Mouse (Mus musculus) stomach, embryonic 15.5 days (tissue): ENCODE measurements around the gene Kcnk4. TPM values are rescaled to one million over a fixed set of nuclear protein-coding genes. Genes with fewer than 3 reads are reported as not detected.
"Not testable (repeated sequence)": the region's sequence is repeated elsewhere in the genome, so short reads cannot be mapped to it uniquely, and the experiment has no call there.

Source experiments
- ATAC-seq: fragments of 200-750 bp; cut with Nextera tagmentation; 2 replicates; pipeline ENCODE4 v1.8.0; 2017; ENCODE audit warnings: low read depth, moderate number of reproducible peaks, moderate TSS enrichment; ENCODE audit not compliant: insufficient read depth, low FRiP score
- H3K27ac ChIP-seq: fragments of 300-500 bp; sonication (generic); 2 replicates; pipeline ENCODE4 v1.5.1; 2015; ENCODE audit warnings: mild to moderate bottlenecking, inconsistent platforms
- H3K27me3 ChIP-seq: fragments of 300-500 bp; sonication (generic); replicated peaks from 2 replicates; pipeline ENCODE4 v1.6.1; 2015; ENCODE audit warnings: inconsistent platforms
- H3K36me3 ChIP-seq: fragments of 300-500 bp; sonication (generic); 2 replicates; pipeline ENCODE4 v1.6.1; 2015; ENCODE audit warnings: inconsistent platforms
- H3K4me1 ChIP-seq: fragments of 300-500 bp; sonication (generic); 2 replicates; pipeline ENCODE4 v1.6.1; 2015; ENCODE audit warnings: inconsistent platforms
- H3K4me2 ChIP-seq: fragments of 300-500 bp; sonication (generic); 2 replicates; pipeline ENCODE4 v1.6.1; 2015; ENCODE audit warnings: mild to moderate bottlenecking, inconsistent platforms
- H3K4me3 ChIP-seq: fragments of 300-500 bp; sonication (generic); replicated peaks from 2 replicates; pipeline ENCODE4 v1.5.1; 2015; ENCODE audit warnings: inconsistent platforms
- H3K9ac ChIP-seq: fragments of 300-500 bp; sonication (generic); 2 replicates; pipeline ENCODE4 v1.6.1; 2015; ENCODE audit warnings: inconsistent platforms
- H3K9me3 ChIP-seq: fragments of 300-500 bp; sonication (generic); 2 replicates; pipeline ENCODE4 v1.6.1; 2016; ENCODE audit warnings: inconsistent platforms
- WGBS: fragments of 180-500 bp; shearing (Covaris S2); methylation state at CpG from one replicate; pipeline ENCODE4 v1.1.7; 2015; 5-methylcytosine and 5-hydroxymethylcytosine counted together
- polyA plus RNA-seq: library from polyadenylated mRNA; unstranded; fragments of >200 nt; fragmentation: Nextera tagmentation; extraction: Ambion mirVana; gene quantifications from 2 replicates; pipeline ENCODE4 v1.2.1, GENCODE M21; 2015

Kcnk4 gene
- polyA plus RNA-seq, 1 experiment from 2014 or later: 0.86 TPM

GRCm38 (mm10) chr19:6907811-6908540 is 26.3 kb downstream of the Kcnk4 start:
- Histone ChIP-seq H3K36me3 (peaks cover 37% of the 10 kb centered on the region), H3K4me1 (peaks cover 23% of the 10 kb centered on the region), H3K9ac (no peak overlapping the region), H3K9me3 (no peaks in the 10 kb centered on the region), H3K27ac (no peak overlapping the region), H3K27me3 (no peaks in the 10 kb centered on the region), H3K4me2 (peak overlapping the region; percentile 71), H3K4me3 (peak overlapping the region; percentile 59)
- ATAC-seq: no peak
- 79% methylated on average over 7 of the region's 7 CpGs for WGBS

- H3K4me2 ChIP-seq: no peak overlapping the region
- no peaks in the 10 kb centered on the region for H3K27me3 ChIP-seq
- peaks cover 29% of the 10 kb centered on the region for H3K36me3 ChIP-seq
- no peak for ATAC-seq
- peaks cover 23% of the 10 kb centered on the region for H3K4me1 ChIP-seq
- no peaks in the 10 kb centered on the region for H3K9me3 ChIP-seq
- 82% methylated on average over 8 of the region's 8 CpGs for WGBS
- no peak overlapping the region for H3K9ac ChIP-seq
- no peak overlapping the region for H3K4me3 ChIP-seq
- no peak overlapping the region for H3K27ac ChIP-seq
Observed at GRCm38 (mm10) chr19:6907094-6907493, 27.2 kb downstream of the Kcnk4 start.

GRCm38 (mm10) chr19:6906199-6906598 is 28.1 kb downstream of the Kcnk4 start:
- Histone ChIP-seq H3K4me2 (no peak overlapping the region), H3K36me3 (peaks cover 20% of the 10 kb centered on the region), H3K27me3 (no peaks in the 10 kb centered on the region), H3K4me1 (peaks cover 16% of the 10 kb centered on the region), H3K4me3 (no peak overlapping the region), H3K9me3 (no peaks in the 10 kb centered on the region), H3K27ac (no peak overlapping the region), H3K9ac (no peak overlapping the region)
- ATAC-seq: no peak
- WGBS: 81% methylated on average over 3 of the region's 3 CpGs

GRCm38 (mm10) chr19:6905498-6906159 is 28.7 kb downstream of the Kcnk4 start:
- H3K4me3 ChIP-seq: no peak overlapping the region
- H3K9ac ChIP-seq: no peak overlapping the region
- H3K27me3 ChIP-seq: no peaks in the 10 kb centered on the region
- no peaks in the 10 kb centered on the region for H3K9me3 ChIP-seq
- H3K27ac ChIP-seq: no peak overlapping the region
- ATAC-seq: no peak
- peaks cover 13% of the 10 kb centered on the region for H3K4me1 ChIP-seq
- peaks cover 17% of the 10 kb centered on the region; the same call in 1 of the 2 replicates for H3K36me3 ChIP-seq
- H3K4me2 ChIP-seq: no peak overlapping the region
- 89% methylated on average over 11 of the region's 11 CpGs for WGBS

DNA sequence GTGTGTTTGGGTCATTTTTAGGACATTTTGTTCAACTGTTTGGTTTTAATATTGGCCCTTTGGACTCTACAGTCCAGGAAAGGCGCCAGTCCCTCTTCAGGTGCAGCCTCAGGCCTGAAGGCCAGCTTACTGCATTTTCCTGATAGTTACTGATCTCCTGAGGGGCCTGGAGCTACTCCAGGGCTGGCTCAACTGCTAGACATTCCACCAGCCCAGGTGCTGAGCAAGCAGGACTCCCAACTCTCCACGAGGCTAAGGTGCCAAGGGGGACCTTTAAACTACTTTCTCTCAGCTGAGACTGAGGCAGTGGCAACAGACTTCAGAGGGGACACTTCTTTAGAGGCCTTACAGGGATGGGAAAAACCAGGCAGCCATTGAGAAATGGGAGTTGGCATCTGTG is 29.5 kb downstream of the Kcnk4 start:
- H3K9me3 ChIP-seq: no peaks in the 10 kb centered on the region
- ATAC-seq: no peak
- no peak overlapping the region for H3K4me2 ChIP-seq
- no peaks in the 10 kb centered on the region for H3K27me3 ChIP-seq
- no peak overlapping the region for H3K4me3 ChIP-seq
- peaks cover 13% of the 10 kb centered on the region for H3K4me1 ChIP-seq
- H3K36me3 ChIP-seq: peaks cover 17% of the 10 kb centered on the region; the same call in 1 of the 2 replicates
- no peak overlapping the region for H3K9ac ChIP-seq
- no peak overlapping the region for H3K27ac ChIP-seq
- WGBS: 77% methylated on average over 2 of the region's 2 CpGs

DNA sequence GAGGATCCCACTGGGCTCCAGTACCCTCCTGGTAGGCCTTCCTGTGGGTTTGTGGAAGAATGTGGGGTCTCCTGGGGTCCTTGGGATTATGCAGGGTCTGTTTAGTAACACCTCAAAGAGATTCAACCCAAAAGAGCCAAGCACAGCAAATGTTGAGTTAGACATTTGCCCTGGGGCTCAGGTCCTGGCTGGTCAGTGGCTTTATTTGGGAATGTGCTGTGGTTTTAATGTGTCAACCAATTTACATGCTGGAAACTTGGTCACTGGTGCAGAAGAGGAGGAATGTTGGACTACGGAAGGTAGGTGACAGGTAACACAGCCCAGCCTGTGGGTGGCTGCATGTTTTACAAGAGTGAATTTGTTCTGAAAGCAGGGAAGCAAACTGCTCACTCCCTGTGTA is 31.3 kb downstream of the Kcnk4 start:
- no peak overlapping the region for H3K4me2 ChIP-seq
- no peaks in the 10 kb centered on the region for H3K27me3 ChIP-seq
- H3K9ac ChIP-seq: no peak overlapping the region
- H3K4me1 ChIP-seq: peaks cover 8% of the 10 kb centered on the region
- H3K36me3 ChIP-seq: peaks cover 17% of the 10 kb centered on the region; the same call in 1 of the 2 replicates
- ATAC-seq: no peak
- H3K4me3 ChIP-seq: no peak overlapping the region
- WGBS: 83% methylated on average over 1 of the region's 1 CpGs
- no peak overlapping the region for H3K27ac ChIP-seq
- H3K9me3 ChIP-seq: no peaks in the 10 kb centered on the region

DNA sequence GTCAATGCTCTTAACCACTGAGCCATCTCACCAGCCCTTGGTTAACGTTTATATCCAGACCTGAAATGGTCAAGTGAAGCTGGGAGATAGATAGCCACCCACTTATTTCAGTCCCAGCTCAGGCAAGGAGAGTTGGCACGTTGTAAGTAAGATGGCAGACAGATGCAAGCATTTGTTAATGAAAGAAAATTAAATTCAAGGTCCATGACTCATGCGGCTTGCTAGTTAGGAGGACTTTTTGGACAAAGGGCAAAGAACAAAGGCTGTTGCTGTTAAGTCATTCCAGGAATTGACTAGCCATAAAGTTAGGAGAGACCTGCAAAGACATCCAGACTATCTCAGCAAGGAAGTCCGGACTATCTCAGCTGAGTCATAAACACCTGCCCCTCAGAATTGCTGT is 34.7 kb downstream of the Kcnk4 start:
- Histone ChIP-seq H3K4me2 (no peak overlapping the region), H3K4me3 (no peak overlapping the region), H3K27me3 (no peaks in the 10 kb centered on the region), H3K36me3 (peaks cover 2% of the 10 kb centered on the region; the same call in 1 of the 2 replicates), H3K27ac (no peak overlapping the region), H3K9ac (no peak overlapping the region), H3K9me3 (no peaks in the 10 kb centered on the region), H3K4me1 (no peaks in the 10 kb centered on the region)
- ATAC-seq: no peak
- WGBS: 80% methylated on average over 4 of the region's 4 CpGs

GRCm38 (mm10) chr19:6895608-6896305 is 38.6 kb downstream of the Kcnk4 start:
- not testable (repeated sequence) for ATAC-seq

DNA sequence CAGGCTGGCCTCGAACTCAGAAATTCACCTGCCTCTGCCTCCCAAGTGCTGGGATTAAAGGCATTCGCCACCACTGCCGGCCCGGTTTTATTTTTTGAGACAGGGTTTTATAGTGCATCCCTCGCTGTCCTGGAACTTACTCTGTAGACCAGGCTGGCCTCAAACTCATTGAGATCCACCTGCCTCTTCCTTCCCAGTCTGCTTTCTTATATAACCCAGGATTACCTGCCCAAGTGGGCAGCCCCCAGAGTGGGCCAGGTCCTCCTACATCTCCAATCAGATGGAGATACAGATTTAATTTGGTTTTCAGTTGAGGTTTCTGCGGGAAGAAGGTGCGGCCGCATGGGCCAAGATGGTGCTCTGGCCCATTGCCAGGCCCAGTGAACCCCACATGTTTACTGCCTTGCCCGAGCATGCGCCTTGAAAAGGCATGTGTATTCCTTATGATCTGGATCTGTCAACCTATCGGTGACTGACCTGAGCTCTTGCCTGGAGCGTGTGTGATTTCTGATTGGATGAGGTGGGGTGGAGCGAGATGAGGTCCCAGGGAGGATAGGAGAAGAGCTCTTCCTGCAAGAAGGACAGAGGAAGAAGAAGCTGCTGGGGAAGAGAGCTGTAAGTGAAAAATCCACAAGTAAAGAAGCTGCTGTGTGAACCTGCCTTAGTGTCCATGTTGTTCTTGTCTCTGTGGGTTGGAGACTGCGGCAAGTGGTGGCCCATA is 40.4 kb downstream of the Kcnk4 start:
- no peak overlapping the region for H3K4me3 ChIP-seq
- H3K9ac ChIP-seq: no peak overlapping the region
- WGBS: 90% methylated on average over 14 of the region's 14 CpGs
- H3K27ac ChIP-seq: no peak overlapping the region
- H3K36me3 ChIP-seq: no peaks in the 10 kb centered on the region
- no peak for ATAC-seq
- no peaks in the 10 kb centered on the region for H3K4me1 ChIP-seq
- no peaks in the 10 kb centered on the region for H3K27me3 ChIP-seq
- H3K9me3 ChIP-seq: no peaks in the 10 kb centered on the region
- H3K4me2 ChIP-seq: no peak overlapping the region

More at GRCm38 (mm10) chr19:6895608-6896305, 38.6 kb downstream of the Kcnk4 start:
- not testable (repeated sequence) for H3K4me3 ChIP-seq, H3K4me2 ChIP-seq, H3K9me3 ChIP-seq, H3K9ac ChIP-seq, H3K36me3 ChIP-seq, H3K4me1 ChIP-seq, H3K27ac ChIP-seq, H3K27me3 ChIP-seq
- WGBS: 83% methylated on average over 18 of the region's 18 CpGs

DNA sequence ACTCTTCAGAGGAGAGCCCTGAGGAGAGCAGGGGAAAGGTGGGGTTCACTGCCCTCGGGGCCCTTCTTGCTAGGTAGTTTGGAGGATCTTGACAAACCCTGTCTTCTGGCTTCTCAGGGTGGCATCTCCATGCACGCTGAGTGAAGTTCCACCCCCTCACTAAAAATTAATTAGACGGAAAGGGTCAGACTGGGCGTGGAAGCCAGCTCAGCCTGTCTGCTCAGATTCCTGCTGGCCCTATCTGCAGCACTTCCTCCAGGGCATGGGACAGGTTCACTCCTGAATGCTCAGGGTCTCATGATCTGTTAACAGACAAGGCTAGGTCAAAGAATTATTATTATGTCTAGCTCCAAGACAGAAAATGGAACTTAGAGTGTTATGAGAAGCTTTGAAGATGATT is 41.8 kb downstream of the Kcnk4 start:
- Histone ChIP-seq H3K4me2 (no peak overlapping the region), H3K27me3 (no peaks in the 10 kb centered on the region), H3K4me1 (no peaks in the 10 kb centered on the region), H3K36me3 (no peaks in the 10 kb centered on the region), H3K4me3 (no peak overlapping the region), H3K9me3 (no peaks in the 10 kb centered on the region), H3K27ac (no peak overlapping the region), H3K9ac (no peak overlapping the region)
- 60% methylated on average over 4 of the region's 4 CpGs for WGBS
- no peak for ATAC-seq

DNA sequence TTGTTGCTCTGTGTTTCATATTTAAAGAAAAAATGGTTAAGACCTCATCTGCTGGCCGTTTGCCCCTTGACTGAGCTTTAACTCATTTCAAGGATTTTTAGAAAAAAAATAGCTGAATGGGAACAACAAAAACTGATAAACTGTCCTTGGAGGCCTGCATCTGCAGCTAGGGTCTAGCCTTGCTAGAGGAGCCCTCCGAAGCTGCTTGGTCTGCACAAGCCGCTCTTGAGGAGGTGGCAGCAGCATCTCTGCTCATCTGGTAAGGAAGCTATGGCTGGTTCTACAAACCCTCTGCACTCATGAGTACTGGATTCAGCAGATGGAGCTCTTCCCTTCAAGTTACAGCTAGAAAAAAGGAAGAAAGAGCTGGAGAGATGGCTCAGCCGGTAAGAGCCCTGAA is 56.4 kb downstream of the Kcnk4 start:
- ATAC-seq: no peak
- H3K9ac ChIP-seq: no peak overlapping the region
- no peaks in the 10 kb centered on the region for H3K36me3 ChIP-seq
- no peak overlapping the region for H3K27ac ChIP-seq
- H3K9me3 ChIP-seq: no peaks in the 10 kb centered on the region
- H3K4me2 ChIP-seq: no peak overlapping the region
- no peaks in the 10 kb centered on the region for H3K27me3 ChIP-seq
- no peak overlapping the region for H3K4me3 ChIP-seq
- no peaks in the 10 kb centered on the region for H3K4me1 ChIP-seq
- 85% methylated on average over 4 of the region's 4 CpGs for WGBS
